Mouse (Mus musculus) right cerebral cortex, postnatal 10 days (tissue): ENCODE results near the gene 4932414N04Rik.
"Not testable (repeated sequence)": the region's sequence is repeated elsewhere in the genome, so short reads cannot be mapped to it uniquely, and the experiment has no call there.

Source experiments
- DNase-seq, 2 experiments: peaks; one replicate each; pipeline ENCODE4 v3.0.0; 2021; ENCODE audit warnings: low spot score in 2 of 2

4932414N04Rik gene

DNA sequence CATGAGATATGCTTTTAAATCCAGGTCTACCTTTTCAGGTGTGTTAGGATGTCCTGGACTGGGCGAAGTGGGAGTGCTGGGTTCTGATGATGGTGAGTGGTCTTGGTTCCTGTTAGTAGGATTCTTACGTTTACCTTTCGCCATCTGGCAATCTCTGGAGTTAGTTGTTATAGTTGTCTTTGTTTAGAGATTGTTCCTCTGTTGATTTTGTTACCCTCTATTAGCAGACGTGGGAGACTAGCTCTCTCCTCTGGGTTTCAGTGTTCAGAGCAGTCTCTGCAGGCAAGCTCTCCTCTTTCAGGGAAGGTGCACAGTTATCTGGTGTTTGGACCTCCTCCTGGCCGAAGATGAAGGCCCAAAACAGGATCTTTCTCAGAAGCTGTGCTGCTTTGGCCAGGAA lies at the start of gene 4932414N04Rik:
Gene 4932414N04Rik (plus strand): TSS at position 301 of the 400 bp plus-strand sequence.
- DNase-seq = not testable (repeated sequence)

DNA sequence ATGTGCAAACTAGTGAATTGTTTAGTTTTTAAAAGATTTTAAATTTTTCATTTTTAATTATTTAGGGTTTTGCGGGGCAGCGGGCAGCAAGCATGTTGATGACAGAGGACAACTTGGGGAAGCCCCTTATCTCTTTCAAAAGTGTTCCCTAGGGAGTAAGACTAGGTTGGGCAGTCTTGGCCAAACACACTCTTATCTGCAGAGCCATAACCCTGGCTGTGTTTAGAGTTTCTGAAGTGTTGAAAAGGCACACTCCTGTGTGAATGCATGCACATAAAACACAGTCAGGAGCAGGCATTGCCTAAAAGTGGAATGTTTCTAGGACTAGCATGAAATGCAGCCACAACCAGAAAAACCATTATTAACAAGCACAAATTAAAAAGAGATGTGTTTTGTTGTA lies 75.9 kb downstream of the 4932414N04Rik start:
- no peak for DNase-seq

DNA sequence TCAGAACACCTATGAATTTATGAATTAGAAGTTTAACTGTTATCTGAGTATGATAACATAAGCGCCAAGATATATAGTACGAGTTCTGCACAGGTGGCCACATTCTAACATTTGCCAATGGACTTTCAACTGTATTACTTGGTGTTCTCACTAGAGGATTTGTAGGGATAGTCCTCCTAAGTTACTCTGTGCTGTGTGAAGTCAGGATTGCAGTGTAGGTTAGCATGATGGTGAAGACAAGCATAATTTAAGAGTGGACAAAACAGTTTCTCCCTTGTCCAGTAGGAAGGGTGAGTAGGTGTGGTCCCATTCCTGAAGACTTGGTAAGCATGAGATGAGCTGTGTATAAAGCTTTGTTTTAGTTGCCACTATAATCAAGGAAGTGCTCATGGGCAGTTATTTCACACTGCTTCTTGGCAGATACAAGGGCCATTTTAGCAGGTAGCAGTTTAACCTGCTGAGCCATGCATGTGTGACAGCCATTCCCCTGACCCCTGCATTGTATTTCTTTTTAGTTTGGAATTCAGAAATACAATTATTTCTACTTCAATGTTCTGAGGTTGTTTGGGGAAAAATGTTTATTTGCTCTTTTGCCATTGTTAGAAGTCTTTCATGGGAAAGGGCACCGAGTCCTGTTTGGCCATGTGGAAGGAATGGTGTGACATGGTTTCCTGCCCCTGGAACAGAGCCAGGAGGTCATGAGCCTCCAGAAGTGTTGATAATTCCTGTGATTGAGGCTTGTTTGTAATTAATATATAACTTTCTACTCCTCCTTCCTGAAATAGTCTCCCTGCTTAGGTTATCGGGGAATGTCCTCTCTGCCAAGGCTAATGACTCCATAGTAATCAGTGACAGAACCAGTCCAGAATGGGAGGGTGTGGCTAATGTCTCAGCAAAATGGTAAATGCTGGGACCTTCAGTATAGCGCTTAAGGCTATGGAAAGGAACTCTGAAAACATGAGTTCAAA lies 83.8 kb downstream of the 4932414N04Rik start:
- no peak for DNase-seq

DNA sequence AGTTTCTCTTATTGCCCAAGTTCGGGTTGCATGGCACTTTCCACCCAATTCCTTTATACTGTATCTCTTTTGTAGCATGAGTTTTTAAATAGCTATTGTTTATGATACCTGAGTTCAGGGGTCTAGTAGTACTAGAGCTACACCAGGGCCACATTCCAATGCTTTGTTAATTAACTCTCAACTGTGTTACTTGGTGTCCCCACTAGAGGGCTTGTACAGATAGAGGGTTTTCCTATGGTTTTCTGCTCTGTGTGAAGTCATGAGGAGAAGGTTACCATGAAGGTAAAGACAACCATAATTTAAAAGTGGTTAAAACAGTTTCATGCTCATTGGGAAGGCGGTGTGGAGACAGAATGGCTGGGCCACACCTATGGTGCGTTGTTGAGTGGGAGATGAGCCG lies 88.3 kb downstream of the 4932414N04Rik start:
- no peak for DNase-seq

DNA sequence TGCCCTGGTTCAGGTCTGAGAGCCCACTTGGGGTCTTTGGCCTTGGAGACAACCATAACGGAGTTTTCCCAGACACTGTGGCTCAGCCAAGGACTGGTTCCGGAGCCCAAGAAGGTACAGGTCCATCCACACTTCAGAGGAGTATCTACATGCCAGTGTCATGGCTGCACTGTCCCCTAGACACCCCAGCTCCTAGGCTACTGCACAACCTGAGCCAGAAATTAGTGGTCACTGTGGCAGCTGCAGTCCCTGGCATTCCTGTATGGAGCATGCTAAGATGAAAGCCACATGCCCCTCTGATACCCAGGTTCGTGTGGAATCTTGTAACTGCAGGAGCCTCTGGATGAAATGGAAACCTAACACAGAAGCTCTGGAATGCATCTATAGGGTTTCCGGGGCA lies 99.9 kb downstream of the 4932414N04Rik start:
- no peak for DNase-seq

DNA sequence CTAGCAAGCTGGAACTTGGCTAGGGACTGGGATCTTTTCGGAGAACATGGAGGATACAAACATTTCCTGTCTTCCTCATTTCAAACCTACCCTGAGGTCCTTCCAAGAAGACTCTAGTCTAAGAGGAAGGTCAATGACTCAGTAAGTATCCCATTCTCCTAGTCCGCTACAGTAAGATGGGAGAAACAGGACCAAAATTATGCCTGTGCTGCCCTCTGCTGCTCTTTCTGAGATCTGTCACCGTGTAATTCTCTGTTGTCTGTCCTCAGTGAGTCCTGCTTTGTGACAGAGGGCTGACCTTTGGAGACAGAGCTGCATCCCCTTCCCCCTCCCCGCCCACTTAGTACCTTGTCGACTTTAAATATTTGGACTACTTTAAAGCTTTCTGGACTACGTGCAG lies 100.5 kb downstream of the 4932414N04Rik start:
- DNase-seq = peak; percentile 36 to 60

DNA sequence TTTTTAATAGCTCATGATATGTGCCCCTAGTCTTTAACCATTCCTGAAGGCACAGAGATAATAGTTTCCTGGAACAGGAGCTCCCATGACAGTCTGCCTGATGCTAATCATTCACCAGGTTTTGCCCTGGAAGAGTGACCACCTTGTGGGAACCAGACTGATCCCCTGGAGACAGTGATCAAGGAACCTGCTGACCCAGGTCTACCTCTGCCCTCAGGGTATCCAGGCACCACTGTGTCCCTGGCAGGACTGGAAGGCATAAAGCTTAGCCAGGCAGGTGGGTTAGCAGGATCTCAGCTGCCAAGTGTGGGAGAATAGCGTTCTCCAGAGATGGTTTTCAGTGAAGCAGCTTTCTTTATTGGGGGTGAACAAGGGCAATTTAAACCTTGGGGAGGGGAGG lies 109.1 kb downstream of the 4932414N04Rik start:
- DNase-seq = no peak

DNA sequence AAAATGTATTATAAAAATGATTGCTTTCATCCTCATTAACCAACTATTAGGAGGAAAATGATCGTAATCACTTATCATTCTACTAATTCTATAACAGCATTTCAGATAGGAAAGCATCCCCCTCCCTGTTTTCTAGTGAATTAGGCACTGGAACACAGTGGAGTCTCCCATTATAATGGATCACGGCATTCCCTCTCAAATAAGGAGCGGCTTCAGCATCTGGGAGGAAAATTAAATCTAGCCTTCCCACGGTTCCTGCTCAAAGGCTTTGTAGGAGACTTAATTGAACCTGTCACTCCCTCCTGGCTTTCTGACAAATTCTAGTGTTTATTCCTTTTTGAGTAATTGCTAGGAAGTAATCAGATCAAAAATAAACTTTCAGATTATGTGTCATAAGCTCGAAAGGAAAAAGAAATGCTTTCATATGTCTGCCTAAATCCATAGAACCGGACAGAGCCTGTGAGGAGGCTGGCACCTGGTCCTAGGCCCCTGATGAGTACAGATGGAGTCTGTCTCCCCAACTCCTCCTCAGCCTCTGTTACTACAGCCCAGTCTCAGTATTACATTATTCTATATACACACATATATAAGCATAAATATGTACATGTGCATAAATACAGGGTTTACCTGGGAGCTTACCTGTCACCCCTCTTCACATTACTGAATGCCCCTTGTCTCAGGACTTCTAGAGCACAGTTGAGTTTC lies 111.1 kb downstream of the 4932414N04Rik start:
- no peak for DNase-seq

DNA sequence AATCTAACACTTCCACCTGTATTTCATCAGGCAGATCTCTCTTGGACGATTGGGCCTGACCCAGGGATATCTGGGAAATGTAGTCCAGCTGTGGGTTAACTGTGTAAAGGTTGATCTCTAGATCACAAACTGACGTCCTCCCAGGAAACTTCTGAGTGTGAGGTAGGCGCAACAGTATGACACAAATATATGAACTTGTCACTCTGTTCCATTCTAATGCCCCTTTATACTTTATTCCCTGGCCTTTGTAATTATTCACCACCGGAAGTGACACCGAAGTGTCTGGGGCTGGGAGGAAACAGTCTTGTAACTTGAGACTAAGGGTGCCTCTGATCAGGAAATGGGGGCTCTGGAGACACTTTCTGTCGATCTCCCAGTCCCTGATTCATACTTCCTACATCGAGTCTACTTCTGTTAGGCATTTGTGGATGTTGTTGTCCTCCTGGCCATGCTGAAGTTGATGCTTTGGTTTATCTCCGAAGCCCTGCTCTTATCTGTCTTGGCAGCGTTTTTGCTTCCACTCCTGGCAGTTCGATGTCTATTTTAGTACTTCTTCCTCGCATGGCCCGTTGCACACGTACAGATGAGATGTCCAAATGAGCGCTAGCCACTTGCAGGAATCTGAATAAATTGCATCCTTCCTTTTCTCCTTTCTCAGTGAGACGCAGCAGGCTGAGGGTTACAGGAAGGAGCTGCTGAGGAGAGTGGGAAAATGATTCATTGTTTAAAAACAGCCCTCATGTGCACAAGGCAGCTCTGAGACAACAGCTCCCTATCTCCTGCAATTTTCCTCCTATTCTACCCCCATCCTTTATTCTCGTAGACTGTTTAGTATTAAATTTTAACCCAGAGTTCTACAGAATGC lies 126.2 kb downstream of the 4932414N04Rik start:
- DNase-seq = no peak

DNA sequence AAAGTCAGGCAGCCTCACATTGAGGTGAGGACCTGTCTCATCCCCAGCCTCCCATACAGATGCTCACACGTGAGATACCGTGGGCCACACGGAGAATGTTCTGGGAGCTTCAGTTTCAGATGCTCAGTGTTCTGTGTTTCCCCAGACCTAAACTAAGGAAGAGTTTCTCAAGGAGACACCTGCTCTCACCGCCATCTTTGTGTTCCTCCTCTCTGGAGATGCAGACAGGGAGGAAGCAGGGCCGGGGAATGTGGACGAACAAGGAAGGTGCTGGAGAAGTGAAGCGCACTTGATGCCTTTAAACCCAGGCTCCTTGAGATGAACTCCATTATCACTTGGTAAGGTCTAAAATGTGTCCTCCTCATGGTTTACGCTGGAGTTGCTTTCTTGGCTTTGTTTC lies 127.4 kb downstream of the 4932414N04Rik start:
- not testable (repeated sequence) for DNase-seq

DNA sequence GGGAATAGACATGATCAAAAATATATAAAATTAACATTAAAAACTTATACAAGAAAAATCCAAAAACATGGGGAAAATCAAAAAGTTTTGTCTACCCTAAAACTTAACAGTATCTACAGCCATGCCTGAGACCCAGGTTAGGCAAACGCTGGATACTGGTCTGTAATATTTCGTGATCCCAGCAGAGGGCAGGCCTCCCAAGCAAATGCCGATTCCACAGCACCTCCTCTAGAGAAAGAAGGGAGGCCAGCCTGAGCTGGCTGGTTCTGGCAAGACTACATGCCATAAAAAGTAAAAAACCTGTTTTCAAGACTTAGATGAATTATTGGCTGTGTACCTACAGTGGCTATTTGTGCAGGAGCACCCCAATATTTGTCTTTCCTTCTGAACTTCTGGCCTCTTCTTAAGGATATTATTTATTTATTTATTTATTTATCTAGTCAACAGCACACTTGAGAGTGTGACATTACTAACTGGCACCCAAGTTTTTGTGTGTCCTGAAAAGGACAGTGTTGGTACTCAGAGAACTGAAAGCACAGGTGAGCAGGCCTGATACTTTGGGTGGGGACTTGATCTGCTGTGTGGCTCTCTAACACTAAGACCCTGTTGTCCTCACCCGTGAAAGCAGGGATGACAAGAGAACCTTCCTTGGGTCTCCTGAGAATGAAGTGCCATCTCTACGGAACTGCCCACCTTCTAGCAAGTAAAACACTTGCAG lies 128.6 kb downstream of the 4932414N04Rik start:
- DNase-seq = peak; percentile 88 to 93

DNA sequence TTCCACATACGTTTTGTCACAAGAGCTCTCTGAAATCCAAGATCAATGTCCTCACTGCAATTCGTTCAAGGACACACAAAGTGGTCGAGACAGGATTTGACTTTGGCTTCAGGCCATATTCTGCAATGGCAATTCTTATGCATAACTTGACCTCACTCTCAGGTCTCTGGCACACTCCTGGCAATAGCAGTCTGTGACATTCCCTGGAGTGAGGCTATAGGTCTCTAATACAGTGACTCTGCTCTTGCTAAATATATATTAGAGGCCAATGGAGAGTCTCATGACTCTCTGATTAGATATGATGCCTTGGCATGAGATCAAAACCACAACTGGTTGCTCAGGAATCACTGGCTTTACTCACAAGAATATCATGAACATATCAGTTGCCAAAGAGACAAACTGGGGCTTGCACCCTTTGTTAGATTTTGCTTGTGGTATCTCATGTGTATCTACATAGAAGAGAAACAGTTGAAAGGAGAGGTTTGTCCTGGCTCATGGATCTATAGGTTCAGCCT lies 130.9 kb downstream of the 4932414N04Rik start:
- DNase-seq = no peak

DNA sequence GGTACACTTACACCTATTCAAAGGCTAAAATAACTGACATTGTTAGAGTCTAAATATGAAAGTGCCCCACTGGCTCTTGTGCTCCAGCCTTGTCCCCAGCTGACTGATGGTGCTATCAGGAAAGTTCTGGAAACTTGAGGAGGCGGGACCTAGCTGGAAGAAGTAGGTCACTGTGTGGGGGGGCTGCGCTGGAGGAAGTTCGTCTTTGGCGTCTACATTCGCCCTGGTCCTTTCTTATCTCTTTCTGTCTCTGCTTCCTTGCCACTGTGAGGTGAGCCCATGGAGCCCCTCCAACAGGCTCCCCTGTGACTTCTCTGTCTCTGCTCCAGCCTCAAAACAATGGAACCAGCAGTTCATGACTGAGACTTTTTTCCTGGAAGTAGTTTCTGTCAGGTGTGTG lies 136.0 kb downstream of the 4932414N04Rik start:
- DNase-seq = no peak

DNA sequence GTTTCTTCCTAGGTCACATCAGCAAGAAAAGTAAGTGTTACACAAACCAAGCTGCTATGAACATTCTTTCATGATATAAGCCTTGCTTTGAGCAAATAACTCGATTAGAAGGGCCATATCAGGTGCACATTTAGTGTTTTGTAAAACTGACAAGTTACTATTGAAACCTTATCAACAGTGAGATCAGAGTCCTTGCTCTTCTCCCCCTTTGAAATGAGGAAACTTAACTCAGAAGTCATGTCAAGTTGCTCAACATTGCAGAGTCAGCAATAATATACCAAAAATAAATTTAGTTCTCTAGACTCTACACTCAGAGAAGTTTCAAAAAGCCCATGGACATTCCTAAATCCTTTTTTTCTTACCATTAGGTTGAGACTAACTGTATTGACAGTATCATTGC lies 137.2 kb downstream of the 4932414N04Rik start:
- DNase-seq = no peak

DNA sequence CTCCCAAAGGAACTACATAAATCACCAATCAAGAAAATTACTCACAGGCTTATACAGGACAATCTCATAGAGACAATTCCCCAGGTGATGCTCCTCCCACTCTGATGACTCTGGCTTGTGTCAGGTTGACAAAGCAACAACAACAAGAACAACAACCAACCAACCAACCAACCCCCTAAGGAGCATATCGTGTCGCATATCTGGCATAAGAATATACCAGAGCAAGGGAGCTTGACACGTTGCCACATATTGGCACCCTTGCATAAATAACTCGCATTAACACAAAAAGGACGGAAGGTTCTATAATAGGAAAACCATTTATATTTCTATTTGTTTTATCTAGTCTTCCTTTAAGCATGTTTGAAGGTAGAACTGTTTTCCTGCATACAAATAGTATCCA lies 137.9 kb downstream of the 4932414N04Rik start:
- DNase-seq = no peak

DNA sequence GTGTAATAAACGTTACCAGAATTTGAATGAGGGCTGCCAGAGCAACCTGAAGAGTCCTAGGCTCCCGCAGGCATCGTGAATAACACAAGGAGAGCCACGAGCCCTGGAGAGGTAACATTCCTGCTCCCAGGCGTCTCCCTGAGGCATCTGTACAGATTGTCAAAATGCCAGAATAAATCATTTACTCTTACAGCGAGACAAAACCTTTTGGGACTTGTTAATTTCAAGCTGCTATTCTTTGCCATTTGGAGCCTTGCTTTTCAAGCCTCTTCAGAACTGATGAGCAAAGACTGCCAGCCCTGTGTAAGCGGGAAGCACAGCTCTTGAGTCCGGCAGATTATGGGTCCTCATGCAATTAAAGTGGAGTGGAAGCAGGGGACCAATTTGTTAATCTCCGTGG lies 138.3 kb downstream of the 4932414N04Rik start:
- DNase-seq = no peak

DNA sequence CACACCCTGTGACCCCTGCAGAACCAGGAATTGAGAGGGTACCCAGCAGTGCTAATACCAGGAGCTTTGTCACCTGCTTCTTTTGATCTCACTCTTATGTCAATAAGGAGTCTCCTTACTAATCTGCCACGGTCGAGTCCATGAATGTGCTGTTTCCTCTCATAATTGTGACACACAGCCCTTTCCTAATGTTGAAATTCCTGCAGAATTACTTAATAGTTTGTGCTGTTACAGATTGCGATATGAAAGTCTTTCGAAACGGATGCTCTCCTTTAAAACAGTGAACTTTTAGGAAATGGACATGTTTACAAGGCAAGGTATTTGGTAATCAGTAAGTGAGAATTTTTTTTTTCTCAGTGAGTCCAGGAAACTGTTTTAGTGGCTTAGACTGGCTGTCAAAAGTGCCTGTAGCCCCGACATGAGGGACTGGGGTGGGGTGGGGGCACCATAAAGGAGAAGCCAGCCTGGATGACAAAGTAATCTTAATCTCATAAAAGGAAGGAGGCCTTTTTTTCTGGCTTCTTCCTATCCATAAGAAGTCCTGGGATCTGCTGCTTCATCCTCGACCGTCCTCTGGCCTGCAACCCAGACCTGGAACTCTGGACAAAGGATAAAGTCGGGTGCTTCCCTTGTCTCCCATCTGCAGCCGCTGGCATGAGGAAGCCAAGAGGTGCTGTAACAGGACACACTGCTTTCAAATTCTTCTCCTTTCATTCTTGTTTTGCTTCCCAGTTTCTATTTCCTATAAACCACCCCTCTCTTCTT lies 139.9 kb downstream of the 4932414N04Rik start:
- no peak for DNase-seq

DNA sequence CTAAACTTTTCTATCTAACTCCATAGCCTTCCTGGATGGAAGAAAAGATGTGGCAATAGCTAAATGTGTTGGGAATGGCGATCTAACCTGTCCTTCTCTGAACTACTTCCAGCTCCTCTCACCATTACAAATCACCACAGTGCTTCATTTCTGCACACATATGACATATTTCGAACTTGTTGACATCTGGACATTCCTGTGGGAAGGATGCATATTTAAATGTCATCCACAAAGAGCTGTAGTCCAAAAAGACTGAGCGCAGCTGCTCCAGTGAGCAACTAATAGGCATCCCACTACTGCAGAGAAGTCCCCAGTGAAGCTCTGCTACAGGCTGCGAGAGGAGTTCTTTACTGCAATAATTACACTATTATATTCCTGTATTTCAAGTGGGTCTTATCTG lies 140.8 kb downstream of the 4932414N04Rik start:
- DNase-seq = no peak
